Mouse (Mus musculus) heart, postnatal 0 days (tissue): ENCODE results near the gene Elane. TPM values are rescaled to one million over a fixed set of nuclear protein-coding genes. Genes with fewer than 3 reads are reported as not detected.
"Not testable (repeated sequence)": the region's sequence is repeated elsewhere in the genome, so short reads cannot be mapped to it uniquely, and the experiment has no call there.

Experiments used
- ATAC-seq: fragments of 200-750 bp; cut with Nextera tagmentation; 2 replicates; pipeline ENCODE4 v1.8.0; 2017; ENCODE audit warnings: low read depth, moderate number of reproducible peaks, moderate library complexity; ENCODE audit not compliant: insufficient read depth
- DNase-seq: peaks from one replicate; pipeline ENCODE4 v3.0.0-alpha.2; 2016; ENCODE audit warnings: low spot score
- H3K27ac ChIP-seq: fragments of 300-500 bp; sonication (generic); 2 replicates; pipeline ENCODE4 v1.5.1; 2014; ENCODE audit warnings: low read depth, mild to moderate bottlenecking
- H3K27me3 ChIP-seq: fragments of 300-500 bp; sonication (generic); 2 replicates; pipeline ENCODE4 v1.6.1; 2014; ENCODE audit warnings: low read length, mixed read lengths; ENCODE audit not compliant: control insufficient read depth, insufficient read depth
- H3K36me3 ChIP-seq: fragments of 300-500 bp; sonication (generic); replicated peaks from 2 replicates; pipeline ENCODE4 v1.6.1; 2014; ENCODE audit warnings: low read length, mixed read lengths; ENCODE audit not compliant: control insufficient read depth, insufficient read depth
- H3K4me1 ChIP-seq: fragments of 300-500 bp; sonication (generic); 2 replicates; pipeline ENCODE4 v1.6.1; 2014; ENCODE audit warnings: antibody characterized with exemption; ENCODE audit not compliant: control insufficient read depth, insufficient read depth
- H3K4me2 ChIP-seq: fragments of 300-500 bp; sonication (generic); 2 replicates; pipeline ENCODE4 v1.6.1; 2014; ENCODE audit warnings: low read depth, mild to moderate bottlenecking, low read length, moderate library complexity
- H3K4me3 ChIP-seq: fragments of 300-500 bp; sonication (generic); 2 replicates; pipeline ENCODE4 v1.5.1; 2014; ENCODE audit warnings: low read depth, low read length
- H3K9ac ChIP-seq: fragments of 300-500 bp; sonication (generic); replicated peaks from 2 replicates; pipeline ENCODE4 v1.6.1; 2014; ENCODE audit warnings: low read depth, low read length, mixed read lengths
- H3K9me3 ChIP-seq: fragments of 300-500 bp; sonication (generic); replicated peaks from 2 replicates; pipeline ENCODE4 v1.6.1; 2016; ENCODE audit warnings: low read length; ENCODE audit not compliant: control insufficient read depth
- CTCF ChIP-seq: IDR thresholded peaks from 2 replicates; pipeline ENCODE4 v1.5.1; 2016; ENCODE audit warnings: antibody characterized with exemption, control low read depth, low read depth
- EP300 ChIP-seq: IDR thresholded peaks from 2 replicates; pipeline ENCODE4 v1.6.1; 2016; ENCODE audit warnings: antibody characterized with exemption, low read depth
- WGBS: fragments of 180-500 bp; shearing (Covaris S2); extraction: QIAGEN DNeasy Blood & Tissue Kit; methylation state at CpG from one replicate; pipeline ENCODE4 v1.1.7; 2014; 5-methylcytosine and 5-hydroxymethylcytosine counted together
- polyA plus RNA-seq: library from polyadenylated mRNA; unstranded; fragments of >200 nt; fragmentation: Nextera tagmentation; extraction: Ambion mirVana; gene quantifications from 2 replicates; pipeline ENCODE4 v1.2.1, GENCODE M21; 2015
- total RNA-seq: library from RNA; depleted of rRNA; stranded (reverse); fragments of >200 nt; gene quantifications from 2 replicates; pipeline ENCODE4 v1.2.3, GENCODE M21; 2014; ENCODE audit warnings: low replicate concordance

Elane gene
- total and polyA plus RNA-seq, 2 experiments from 2014 or later: not detected

DNA sequence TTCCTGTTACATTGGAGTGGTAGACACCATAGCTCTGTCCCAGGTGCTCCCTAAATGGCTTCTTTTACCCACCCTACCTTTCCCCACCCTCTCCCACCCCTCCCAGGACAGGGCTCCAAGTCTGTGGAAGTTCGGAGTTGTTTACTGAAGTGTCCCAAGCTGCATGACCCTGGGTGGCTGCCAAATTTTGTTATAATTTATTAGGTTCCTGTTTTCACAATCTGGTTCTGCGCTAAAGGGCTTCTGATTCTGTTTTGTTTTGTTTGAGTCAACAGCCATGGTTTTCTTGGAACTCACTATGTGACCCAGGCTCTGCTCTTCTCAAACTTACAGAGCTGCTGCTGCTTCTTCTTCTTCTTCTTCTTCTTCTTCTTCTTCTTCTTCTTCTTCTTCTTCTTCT lies 3.3 kb downstream of the Elane start:
- Histone ChIP-seq H3K9me3 (no peaks in the 10 kb centered on the region), H3K4me1 (0 out of 2 replicates have a peak, but pooled peaks cover 2% of the 10 kb centered on the region), H3K9ac (no peak overlapping the region), H3K36me3 (no peaks in the 10 kb centered on the region), H3K27me3 (0 out of 2 replicates have a peak, but pooled peaks cover 3% of the 10 kb centered on the region), H3K27ac (no peak overlapping the region), H3K4me3 (no peak overlapping the region), H3K4me2 (no peak overlapping the region)
- no peak for ATAC-seq
- WGBS: 74% methylated on average over 2 of the region's 2 CpGs
- no peak for TF ChIP-seq EP300
- TF ChIP-seq CTCF: no peak
- no peak for DNase-seq

- Histone ChIP-seq H3K9ac (no peak within 1 kb of the TSS), H3K27me3 (0 out of 2 replicates have a peak, but pooled peaks cover 3% of the 10 kb centered on the region), H3K9me3 (no peaks in the 10 kb centered on the region), H3K4me3 (no peak within 1 kb of the TSS), H3K27ac (no peak within 1 kb of the TSS), H3K4me1 (no peaks in the 10 kb centered on the region), H3K36me3 (peaks cover 8% of the 10 kb centered on the region), H3K4me2 (no peak within 1 kb of the TSS)
- DNase-seq (no peak), ATAC-seq (no peak)
- TF ChIP-seq CTCF: no peak
- TF ChIP-seq EP300: no peak
- WGBS: 35% methylated on average over 5 of the region's 5 CpGs
These were observed 4.6 kb downstream of the Elane start, which contains the start of gene Cfd for GRCm38 (mm10) chr10:79890670-79891069. Cfd (plus strand) TSS chr10:79890853.

DNA sequence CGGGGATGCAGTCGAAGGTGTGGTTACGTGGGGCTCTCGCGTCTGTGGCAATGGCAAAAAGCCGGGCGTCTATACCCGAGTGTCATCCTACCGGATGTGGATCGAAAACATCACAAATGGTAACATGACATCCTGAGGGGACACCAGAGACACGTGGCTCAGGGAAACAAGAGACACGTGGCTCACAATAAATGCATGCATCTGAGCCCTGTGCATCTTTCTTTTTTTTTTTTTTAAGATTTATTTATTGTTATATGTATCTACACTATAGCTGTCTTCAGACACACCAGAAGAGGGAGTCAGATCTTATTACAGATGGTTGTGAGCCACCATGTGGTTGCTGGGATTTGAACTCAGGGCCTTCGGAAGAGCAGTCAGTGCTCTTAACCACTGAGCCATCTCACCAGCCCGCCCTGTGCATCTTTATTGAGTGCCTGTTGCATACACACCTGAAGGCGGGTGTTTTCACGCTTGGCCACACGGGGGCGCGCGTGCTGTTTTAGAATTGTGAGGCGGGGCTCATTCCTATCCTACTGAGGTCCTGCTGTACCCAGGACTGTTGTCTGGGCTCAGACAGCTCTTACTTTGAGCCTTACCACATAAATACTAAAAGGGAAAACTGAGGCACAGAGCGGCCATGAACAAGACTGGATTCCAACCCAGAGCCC lies 6.5 kb downstream of the Elane start:
- peak; percentile 64; the same call in 1 of the 2 replicates for ATAC-seq
- not testable (repeated sequence) for H3K9me3 ChIP-seq, H3K4me1 ChIP-seq, H3K27me3 ChIP-seq, H3K4me3 ChIP-seq, H3K4me2 ChIP-seq, H3K27ac ChIP-seq, H3K9ac ChIP-seq, DNase-seq
- peak; percentile 75 for TF ChIP-seq CTCF
- WGBS: 42% methylated on average over 22 of the region's 22 CpGs
- H3K36me3 ChIP-seq: peaks cover 24% of the 10 kb centered on the region

GRCm38 (mm10) chr10:79896306-79896705 lies 10.3 kb downstream of the Elane start:
- Histone ChIP-seq H3K4me1 (no peaks in the 10 kb centered on the region), H3K36me3 (peaks cover 48% of the 10 kb centered on the region), H3K9me3 (no peaks in the 10 kb centered on the region), H3K27ac (no peak overlapping the region), H3K27me3 (no peaks in the 10 kb centered on the region), H3K4me3 (no peak overlapping the region), H3K9ac (no peak overlapping the region), H3K4me2 (no peak overlapping the region)
- TF ChIP-seq CTCF (no peak), EP300 (no peak)
- 91% methylated on average over 16 of the region's 16 CpGs for WGBS
- DNase-seq (no peak), ATAC-seq (no peak)

DNA sequence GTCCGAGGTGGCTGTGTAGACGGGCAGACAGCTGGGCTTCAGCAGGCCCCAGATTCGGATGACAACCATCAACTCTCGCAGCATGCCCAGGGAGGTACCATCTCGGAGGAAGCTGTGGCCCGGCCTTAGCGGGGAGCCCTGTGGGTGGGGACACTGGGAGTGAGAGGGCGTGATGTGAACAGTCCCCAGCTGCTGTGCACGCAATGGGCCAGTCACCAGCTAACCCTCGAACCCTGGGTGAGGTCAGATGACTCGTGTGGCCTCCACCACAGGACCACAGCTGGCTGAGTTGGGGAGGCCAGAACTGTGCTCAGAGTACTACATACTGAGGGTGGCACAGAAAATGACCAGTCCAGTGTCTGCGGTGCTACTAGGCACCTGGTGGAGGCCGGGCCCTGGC lies 10.8 kb downstream of the Elane start:
- 93% methylated on average over 13 of the region's 13 CpGs for WGBS
- TF ChIP-seq CTCF (no peak), EP300 (no peak)
- Histone ChIP-seq H3K9me3 (no peaks in the 10 kb centered on the region), H3K4me3 (no peak overlapping the region), H3K4me1 (no peaks in the 10 kb centered on the region), H3K4me2 (no peak overlapping the region), H3K27me3 (no peaks in the 10 kb centered on the region), H3K27ac (no peak overlapping the region), H3K36me3 (peaks cover 48% of the 10 kb centered on the region), H3K9ac (no peak overlapping the region)
- ATAC-seq: no peak
- no peak for DNase-seq
